Mouse (Mus musculus) CH12.LX (cell line): Measurements from ENCODE around the gene Cdk2ap1. TPM values are rescaled to one million over a fixed set of nuclear protein-coding genes. Genes with fewer than 3 reads are reported as not detected.
A peak's percentile ranks its signal among the peaks of the same experiment; 100 is the strongest.

Source experiments
- DNase-seq: peaks from one replicate; pipeline ENCODE4 v3.0.0-alpha.2; 2013; ENCODE audit errors: extremely low read depth
- H3K27ac ChIP-seq: 2 replicates; pipeline ENCODE4 v1.5.1; 2012; ENCODE audit warnings: low read depth, mild to moderate bottlenecking, control low read depth, moderate library complexity; ENCODE audit not compliant: insufficient read depth
- H3K27me3 ChIP-seq: replicated peaks from 2 replicates; pipeline ENCODE3; 2012; ENCODE audit warnings: inconsistent platforms
- H3K36me3 ChIP-seq, 2 experiments: replicated peaks in 1 of 2; 2 replicates each; pipeline versions ENCODE3 to v1.6.1; 2012; ENCODE audit warnings: inconsistent platforms in 1 of 2, low read length in 1 of 2, mild to moderate bottlenecking in 1 of 2, mixed read lengths in 1 of 2, moderate library complexity in 1 of 2; ENCODE audit not compliant: control insufficient read depth in 1 of 2, insufficient read depth in 1 of 2
- H3K4me1 ChIP-seq, 2 experiments: 2 replicates each; pipeline ENCODE4 v1.6.1; 2012; ENCODE audit warnings: inconsistent platforms in 1 of 2, moderate library complexity in 1 of 2; ENCODE audit not compliant: insufficient read depth in 2 of 2, control insufficient read depth in 1 of 2
- H3K4me2 ChIP-seq: 2 replicates; pipeline ENCODE4 v1.6.1; 2012; ENCODE audit warnings: low read depth, mild to moderate bottlenecking, control low read depth; ENCODE audit not compliant: poor library complexity, insufficient read depth, severe bottlenecking
- H3K4me3 ChIP-seq, 3 experiments: fragments of 150-350 bp in 1 of 3; sonication (generic) in 1 of 3; replicated peaks in 1 of 3; 2 replicates each; pipeline versions ENCODE3 to v1.5.1; 2011 to 2012; ENCODE audit warnings: low read depth in 2 of 3, low read length in 2 of 3, mild to moderate bottlenecking in 2 of 3, moderate library complexity in 2 of 3, control low read depth in 1 of 3, improper control_type of control experiment in 1 of 3, inconsistent platforms in 1 of 3, mixed read lengths in 1 of 3; ENCODE audit not compliant: poor library complexity in 1 of 3
- H3K79me2 ChIP-seq: replicated peaks from 2 replicates; pipeline ENCODE4 v1.6.1; 2012; ENCODE audit warnings: mild to moderate bottlenecking, moderate library complexity; ENCODE audit not compliant: control insufficient read depth, poor library complexity, insufficient read depth, severe bottlenecking; ENCODE audit errors: extremely low read depth
- H3K9ac ChIP-seq: 2 replicates; pipeline ENCODE4 v1.6.1; 2012; ENCODE audit warnings: low read depth, mild to moderate bottlenecking, control low read depth, moderate library complexity; ENCODE audit not compliant: insufficient read depth
- H3K9me3 ChIP-seq: replicated peaks from 2 replicates; pipeline ENCODE3; 2012; ENCODE audit warnings: low read length, inconsistent platforms, mixed read lengths
- BHLHE40 ChIP-seq: IDR thresholded peaks from 2 replicates; pipeline ENCODE4 v1.6.1; 2011; ENCODE audit warnings: mild to moderate bottlenecking, low read depth, low read length, improper control_type of control experiment
- CHD1 ChIP-seq: IDR thresholded peaks from 2 replicates; pipeline ENCODE4 v1.6.1; 2012; ENCODE audit warnings: low read depth, low read length, improper control_type of control experiment, inconsistent platforms
- CTCF ChIP-seq, 2 experiments: IDR thresholded peaks in 1 of 2; conservative IDR thresholded peaks in 1 of 2; 2 replicates each; pipeline ENCODE4 v1.5.1; 2011 to 2012; ENCODE audit warnings: low read depth in 2 of 2, low read length in 2 of 2, improper control_type of control experiment in 1 of 2, inconsistent platforms in 1 of 2, mild to moderate bottlenecking in 1 of 2, moderate library complexity in 1 of 2
- ELF1 ChIP-seq: IDR thresholded peaks from 2 replicates; pipeline ENCODE4 v1.6.1; 2014; ENCODE audit warnings: low read depth, mild to moderate bottlenecking, inconsistent platforms, low read length, improper control_type of control experiment
- EP300 ChIP-seq: IDR thresholded peaks from 2 replicates; pipeline ENCODE4 v1.6.1; 2011; ENCODE audit warnings: low read length, improper control_type of control experiment
- ETS1 ChIP-seq: conservative IDR thresholded peaks from 2 replicates; pipeline ENCODE4 v1.6.1; 2012; ENCODE audit warnings: low read depth, mild to moderate bottlenecking, inconsistent platforms, low read length, improper control_type of control experiment, moderate library complexity
- HCFC1 ChIP-seq: IDR thresholded peaks from 2 replicates; pipeline ENCODE4 v1.6.1; 2012; ENCODE audit warnings: low read depth, mild to moderate bottlenecking, inconsistent platforms, low read length, improper control_type of control experiment
- IRF4 ChIP-seq: IDR thresholded peaks from 2 replicates; pipeline ENCODE4 v1.6.1; 2014; ENCODE audit warnings: low read depth, mild to moderate bottlenecking, inconsistent platforms, low read length, improper control_type of control experiment
- JUN ChIP-seq: IDR thresholded peaks from 2 replicates; pipeline ENCODE4 v1.6.1; 2011; ENCODE audit warnings: low read depth, mild to moderate bottlenecking, low read length, improper control_type of control experiment, moderate library complexity; ENCODE audit not compliant: insufficient read depth
- JUND ChIP-seq: conservative IDR thresholded peaks from 2 replicates; pipeline ENCODE4 v1.6.1; 2011; ENCODE audit warnings: low read depth, low read length, improper control_type of control experiment
- MAFK ChIP-seq: IDR thresholded peaks from 2 replicates; pipeline ENCODE4 v1.6.1; 2011; ENCODE audit warnings: low read length, improper control_type of control experiment; ENCODE audit not compliant: insufficient replicate concordance
- MAX ChIP-seq: IDR thresholded peaks from 2 replicates; pipeline ENCODE4 v1.6.1; 2011; ENCODE audit warnings: low read length, improper control_type of control experiment
- MAZ ChIP-seq: IDR thresholded peaks from 2 replicates; pipeline ENCODE4 v1.6.1; 2012; ENCODE audit warnings: low read depth, mild to moderate bottlenecking, inconsistent platforms, low read length, improper control_type of control experiment, moderate library complexity
- MEF2A ChIP-seq: IDR thresholded peaks from 2 replicates; pipeline ENCODE4 v1.6.1; 2014; ENCODE audit warnings: low read depth, mild to moderate bottlenecking, inconsistent platforms, low read length, improper control_type of control experiment, borderline replicate concordance
- MYC ChIP-seq: IDR thresholded peaks from 2 replicates; pipeline ENCODE4 v1.6.1; 2011; ENCODE audit warnings: low read depth, mild to moderate bottlenecking, improper control_type of control experiment, low read length
- NELFE ChIP-seq: IDR thresholded peaks from 2 replicates; pipeline ENCODE4 v1.6.1; 2011; ENCODE audit warnings: low read depth, low read length, improper control_type of control experiment
- PAX5 ChIP-seq: IDR thresholded peaks from 2 replicates; pipeline ENCODE4 v1.6.1; 2012; ENCODE audit warnings: low read length, inconsistent platforms, mixed read lengths
- POLR2A ChIP-seq: IDR thresholded peaks from 2 replicates; pipeline ENCODE4 v1.6.1; 2011; ENCODE audit warnings: low read depth, mild to moderate bottlenecking, improper control_type of control experiment, low read length
- POLR2AphosphoS2 ChIP-seq: IDR thresholded peaks from 2 replicates; pipeline ENCODE4 v1.6.1; 2011; ENCODE audit warnings: low read depth, low read length, improper control_type of control experiment
- RCOR1 ChIP-seq: conservative IDR thresholded peaks from 2 replicates; pipeline ENCODE4 v1.6.1; 2012; ENCODE audit warnings: low read depth, mild to moderate bottlenecking, inconsistent platforms, low read length, improper control_type of control experiment
- SIN3A ChIP-seq: IDR thresholded peaks from 2 replicates; pipeline ENCODE4 v1.6.1; 2012; ENCODE audit warnings: low read length, improper control_type of control experiment, inconsistent platforms
- SMC3 ChIP-seq: IDR thresholded peaks from 2 replicates; pipeline ENCODE4 v1.6.1; 2011; ENCODE audit warnings: low read depth, low read length, improper control_type of control experiment
- TBP ChIP-seq: conservative IDR thresholded peaks from 2 replicates; pipeline ENCODE4 v1.6.1; 2011; ENCODE audit warnings: low read depth, low read length, improper control_type of control experiment
- TCF12 ChIP-seq: IDR thresholded peaks from 2 replicates; pipeline ENCODE4 v1.6.1; 2014; ENCODE audit warnings: low read depth, mild to moderate bottlenecking, inconsistent platforms, low read length, improper control_type of control experiment
- USF1 ChIP-seq: IDR thresholded peaks from 2 replicates; pipeline ENCODE4 v1.6.1; 2014; ENCODE audit warnings: low read depth, mild to moderate bottlenecking, inconsistent platforms, low read length, improper control_type of control experiment
- USF2 ChIP-seq: conservative IDR thresholded peaks from 2 replicates; pipeline ENCODE4 v1.6.1; 2011; ENCODE audit warnings: low read depth, low read length, improper control_type of control experiment
- ZC3H11A ChIP-seq: IDR thresholded peaks from 2 replicates; pipeline ENCODE4 v1.6.1; 2012; ENCODE audit warnings: low read depth, mild to moderate bottlenecking, inconsistent platforms, low read length, improper control_type of control experiment
- ZKSCAN1 ChIP-seq: IDR thresholded peaks from 2 replicates; pipeline ENCODE4 v1.6.1; 2012; ENCODE audit warnings: low read depth, inconsistent platforms, low read length, improper control_type of control experiment, borderline replicate concordance
- ZMIZ1 ChIP-seq: IDR thresholded peaks from 2 replicates; pipeline ENCODE4 v1.6.1; 2012; ENCODE audit warnings: low read depth, mild to moderate bottlenecking, inconsistent platforms, low read length, improper control_type of control experiment
- ZNF384 ChIP-seq: IDR thresholded peaks from 2 replicates; pipeline ENCODE4 v1.6.1; 2012; ENCODE audit warnings: low read depth, low read length, improper control_type of control experiment, inconsistent platforms
- dilution Hi-C: fragments of 300-500 bp; cut with MboI; formaldehyde crosslinking; loops from 2 replicates; pipeline ENCODE4 v1.14.3; 2020; ENCODE audit warnings: low sequenced_read_pairs; ENCODE audit not compliant: extremely low pct_unique_long_range_greater_than_20kb, extremely low pct_ligation_motif_present
- in situ Hi-C: fragments of 300-500 bp; cut with MboI; formaldehyde crosslinking; loops from 3 replicates; pipeline ENCODE4 v1.14.3; 2019; ENCODE audit warnings: low sequenced_read_pairs, low pct_ligation_motif_present, low pct_unique_long_range_greater_than_20kb, mixed read lengths
- polyA plus RNA-seq: library from polyadenylated mRNA; unstranded; fragments of >175 nt; gene quantifications from 2 replicates; pipeline ENCODE4 v1.2.1, GENCODE M21; 2012; ENCODE audit warnings: low read depth; ENCODE audit not compliant: insufficient read length
- total RNA-seq, 2 experiments: library from RNA; depleted of rRNA; stranded (reverse); fragments of 300-350 nt in 1 of 2; fragments of >200 nt in 1 of 2; gene quantifications; 2 replicates each; pipeline ENCODE4 v1.2.3; 2012 to 2014

Cdk2ap1 gene
- total and polyA plus RNA-seq, 3 experiments: 90.4 to 323 (median 179) TPM

- in situ Hi-C loops (no loop called here), dilution Hi-C loops (no loop called here)
- Histone ChIP-seq H3K27me3 (no peaks in the 10 kb centered on the region), H3K4me1 (peaks cover 3 to 23% of the 10 kb centered on the region in 2 experiments; a peak in 3 of 4 replicates), H3K9ac (no peak overlapping the region), H3K27ac (no peak overlapping the region), H3K36me3 (peaks cover 0 to 7% of the 10 kb centered on the region in 2 experiments), H3K4me2 (no peak overlapping the region), H3K79me2 (peaks cover 7% of the 10 kb centered on the region; the same call in 1 of the 2 replicates), H3K4me3 (no peak overlapping the region), H3K9me3 (no peaks in the 10 kb centered on the region)
- no peak for DNase-seq
- TF ChIP-seq MAX (no peak), BHLHE40 (no peak), MAFK (no peak), PAX5 (no peak), RCOR1 (no peak), JUND (no peak), ZMIZ1 (no peak), JUN (no peak)
Observed at GRCm38 (mm10) chr5:124330086-124330485, 32.8 kb downstream of the Cdk2ap1 start.

GRCm38 (mm10) chr5:124327510-124328364 lies 35.1 kb downstream of the Cdk2ap1 start, which contains the start of the genes Mphosph9 and 2810006K23Rik:
Mphosph9 (minus strand) TSS chr5:124327972.
2810006K23Rik (plus strand) TSS chr5:124328089.
- Histone ChIP-seq H3K9ac (peak within 1 kb of the TSS; percentile 87), H3K27ac (peak within 1 kb of the TSS; percentile 79), H3K36me3 (peaks cover 3 to 17% of the 10 kb centered on the region in 2 experiments), H3K27me3 (no peaks in the 10 kb centered on the region), H3K9me3 (no peaks in the 10 kb centered on the region), H3K4me1 (peaks cover 3 to 23% of the 10 kb centered on the region in 2 experiments; a peak in 3 of 4 replicates), H3K4me3 (peak within 1 kb of the TSS; percentile 61 to 99 (median 84)), H3K79me2 (peaks cover 7% of the 10 kb centered on the region; the same call in 1 of the 2 replicates), H3K4me2 (peak within 1 kb of the TSS; percentile 94)
- dilution Hi-C loops: no loop called here
- peak; percentile 99 for DNase-seq
- in situ Hi-C loops: no loop called here
- TF ChIP-seq USF1 (no peak), TCF12 (peak; percentile 87), ZMIZ1 (peak; percentile 98), POLR2A (peak; percentile 98), POLR2AphosphoS2 (peak; percentile 97), ELF1 (peak; percentile 58), CTCF (conservative IDR thresholded peaks at IDR 0.05 in 1 of 2, IDR thresholded peaks at IDR 0.05 in 1 of 2; ENCODE audit: low read depth in 2 of 2, low read length in 2 of 2) (no peak), ZC3H11A (no peak), SMC3 (no peak), IRF4 (peak; percentile 42; the same call in 1 of the 2 replicates), CHD1 (peak; percentile 66; the same call in 1 of the 2 replicates), NELFE (peak; percentile 99), EP300 (no peak), MAFK (no peak), MYC (peak; percentile 71; the same call in 1 of the 2 replicates), JUND (no peak; the same call in 1 of the 2 replicates), USF2 (no peak), SIN3A (peak; percentile 58; the same call in 1 of the 2 replicates), JUN (no peak), ZKSCAN1 (no peak), RCOR1 (peak; percentile 52; the same call in 1 of the 2 replicates), MAX (peak; percentile 81), BHLHE40 (peak; percentile 96), HCFC1 (peak; percentile 53), MEF2A (peak; percentile 24), ZNF384 (no peak), MAZ (peak; percentile 77), ETS1 (no peak; the same call in none of the 2 replicates), TBP (peak; percentile 97)
